Mouse (Mus musculus): Measurements from ENCODE around the gene Tssk4. TPM values are rescaled to one million over a fixed set of nuclear protein-coding genes. Genes with fewer than 3 reads are reported as not detected.

Gene Tssk4
- polyA plus RNA-seq (2014; fragmentation: Nextera tagmentation; extraction: Ambion mirVana) = 0.24 TPM in 1 of 2 replicates, not detected in the other

DNA sequence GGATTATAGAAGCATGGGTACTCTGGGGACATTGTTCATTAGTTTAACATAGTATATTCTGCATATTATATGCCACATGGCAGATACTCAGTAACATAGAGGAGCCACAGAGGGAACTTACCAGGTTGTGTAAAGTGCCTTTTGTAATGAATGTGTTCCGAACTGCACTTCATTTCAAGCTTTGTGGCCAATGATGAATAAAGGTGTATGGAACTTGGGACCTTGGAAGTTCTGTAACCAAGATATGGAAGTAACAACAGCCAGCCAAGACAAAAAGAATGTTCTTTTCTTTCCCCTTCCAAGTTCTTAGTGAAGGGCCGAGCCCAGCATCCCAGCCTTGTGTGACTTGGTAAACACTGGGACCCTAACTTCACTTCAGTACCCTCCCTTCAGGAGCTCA lies at the start of gene Tssk4:
Gene Tssk4 (plus strand): TSS at position 301 of the 400 bp plus-strand sequence.
- ATAC-seq (ENCODE audit: low read depth) = no peak
- H3K36me3 ChIP-seq (ENCODE audit: control insufficient read depth, insufficient read depth, low read length) = no peaks in the 10 kb centered on the region
- H3K27me3 ChIP-seq (ENCODE audit: control insufficient read depth, insufficient read depth, low read length) = no peaks in the 10 kb centered on the region
- no peaks in the 10 kb centered on the region for H3K9me3 ChIP-seq (ENCODE audit: control insufficient read depth, low read length)
- H3K4me1 ChIP-seq (ENCODE audit: control insufficient read depth, insufficient read depth, low read length) = peaks cover 1% of the 10 kb centered on the region; the same call in 1 of the 2 replicates
- no peak within 1 kb of the TSS for H3K9ac ChIP-seq (replicated peaks; ENCODE audit: low read depth, low read length)
- H3K27ac ChIP-seq (ENCODE audit: low read depth, low read length) = no peak within 1 kb of the TSS
- no peak within 1 kb of the TSS for H3K4me3 ChIP-seq (ENCODE audit: low read depth, low read length)
- WGBS = 91% methylated on average over 2 of the region's 2 CpGs
- H3K4me2 ChIP-seq (ENCODE audit: low read depth, low read length) = no peak within 1 kb of the TSS

- Histone ChIP-seq H3K27me3 (ENCODE audit: control insufficient read depth, insufficient read depth, low read length) (no peaks in the 10 kb centered on the region), H3K9me3 (ENCODE audit: control insufficient read depth, low read length) (no peaks in the 10 kb centered on the region), H3K9ac (replicated peaks; ENCODE audit: low read depth, low read length) (0 out of 2 replicates have a peak within 1 kb of the TSS, but pooled peaks have one; percentile 48), H3K36me3 (ENCODE audit: control insufficient read depth, insufficient read depth, low read length) (peaks cover 59% of the 10 kb centered on the region), H3K4me2 (ENCODE audit: low read depth, low read length) (peak within 1 kb of the TSS; percentile 23), H3K4me3 (ENCODE audit: low read depth, low read length) (no peak within 1 kb of the TSS), H3K4me1 (ENCODE audit: control insufficient read depth, insufficient read depth, low read length) (no peaks in the 10 kb centered on the region), H3K27ac (ENCODE audit: low read depth, low read length) (peak within 1 kb of the TSS; percentile 34; the same call in 1 of the 2 replicates)
- WGBS = 88% methylated on average over 7 of the region's 7 CpGs
- no peak for ATAC-seq (ENCODE audit: low read depth)
These were observed 46.7 kb upstream of the Tssk4 start, which contains the start of gene Irf9 for GRCm38 (mm10) chr14:55603271-55603632. Irf9 (plus strand) TSS chr14:55603571.

DNA sequence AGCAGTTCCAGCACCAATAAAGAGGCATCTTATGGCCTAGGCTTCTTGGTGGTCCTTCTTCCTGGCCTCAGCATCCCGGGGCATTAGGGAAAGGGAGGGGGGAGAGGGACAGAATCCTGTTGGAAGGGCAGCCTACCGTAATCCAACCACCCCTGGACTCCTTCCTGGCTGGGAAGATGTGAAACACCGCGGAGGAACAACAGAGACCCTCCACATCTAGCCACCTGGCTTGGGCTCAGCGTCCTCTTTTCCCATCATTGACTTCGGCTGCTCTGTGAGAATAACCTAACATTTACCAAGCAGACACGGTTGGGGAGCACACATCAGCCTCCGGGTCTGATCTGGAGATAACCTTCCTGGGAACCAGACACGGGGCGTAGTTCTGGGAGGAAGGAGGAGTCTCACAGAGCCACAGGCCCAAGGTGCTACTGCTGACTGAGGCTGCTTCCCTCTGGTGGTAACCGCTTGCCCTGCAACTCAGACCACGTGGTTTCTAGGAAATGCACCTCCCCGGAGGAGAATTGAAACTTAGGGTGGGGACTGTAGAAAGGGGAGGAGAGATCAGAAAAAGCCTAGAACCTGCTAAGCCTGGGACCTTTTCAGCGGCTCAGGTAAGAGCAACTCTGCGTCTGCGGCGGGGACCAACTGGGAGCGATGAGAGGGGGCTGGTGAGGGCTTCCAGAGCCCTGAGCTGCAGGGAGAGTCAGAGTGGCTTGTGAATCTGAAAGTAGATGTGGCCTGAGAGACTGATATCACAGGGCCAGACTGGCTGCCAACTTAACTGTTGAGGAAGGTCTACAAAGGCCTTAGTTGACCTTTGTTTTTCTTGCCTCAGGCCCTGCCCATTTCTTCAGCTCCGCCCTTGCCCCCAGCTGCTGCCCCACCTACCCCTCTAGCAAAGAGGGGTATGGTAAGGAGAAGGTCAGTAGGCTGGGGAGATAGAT lies 46.1 kb upstream of the Tssk4 start:
- 0 out of 2 replicates have a peak overlapping the region, but pooled peaks have one; percentile 48 for H3K9ac ChIP-seq (replicated peaks; ENCODE audit: low read depth, low read length)
- H3K27ac ChIP-seq (ENCODE audit: low read depth, low read length) = peak overlapping the region; percentile 34; the same call in 1 of the 2 replicates
- WGBS = 22% methylated on average over 19 of the region's 19 CpGs

DNA sequence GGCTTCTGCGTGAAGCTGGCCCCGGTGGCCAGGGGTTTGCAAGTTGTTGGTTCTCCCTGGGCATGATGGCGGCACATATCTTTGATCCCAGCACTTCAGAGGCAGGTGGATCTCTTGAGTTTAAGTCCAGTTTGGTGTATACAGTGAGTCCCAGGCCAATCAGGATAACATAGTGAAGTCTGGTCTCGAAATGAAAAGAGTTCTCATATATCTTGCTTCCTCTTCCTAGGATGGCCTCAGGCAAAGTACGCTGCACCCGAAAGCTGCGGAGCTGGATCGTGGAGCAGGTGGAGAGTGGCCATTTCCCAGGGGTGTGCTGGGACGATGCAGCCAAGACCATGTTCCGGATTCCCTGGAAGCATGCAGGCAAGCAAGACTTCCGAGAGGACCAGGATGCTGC lies 45.2 kb upstream of the Tssk4 start:
- ATAC-seq (ENCODE audit: low read depth) = no peak

More for the DNA sequence above, 46.1 kb upstream of the Tssk4 start:
- H3K9me3 ChIP-seq (ENCODE audit: control insufficient read depth, low read length) = no peaks in the 10 kb centered on the region
- ATAC-seq (ENCODE audit: low read depth) = peak; percentile 87
- H3K36me3 ChIP-seq (ENCODE audit: control insufficient read depth, insufficient read depth, low read length) = peaks cover 59% of the 10 kb centered on the region
- H3K27me3 ChIP-seq (ENCODE audit: control insufficient read depth, insufficient read depth, low read length) = no peaks in the 10 kb centered on the region
- no peaks in the 10 kb centered on the region for H3K4me1 ChIP-seq (ENCODE audit: control insufficient read depth, insufficient read depth, low read length)
- H3K4me3 ChIP-seq (ENCODE audit: low read depth, low read length) = no peak overlapping the region
- H3K4me2 ChIP-seq (ENCODE audit: low read depth, low read length) = peak overlapping the region; percentile 23

GRCm38 (mm10) chr14:55605743-55606459 lies 44.1 kb upstream of the Tssk4 start:
- Histone ChIP-seq H3K27ac (ENCODE audit: low read depth, low read length) (no peak overlapping the region), H3K36me3 (ENCODE audit: control insufficient read depth, insufficient read depth, low read length) (peaks cover 39% of the 10 kb centered on the region), H3K4me2 (ENCODE audit: low read depth, low read length) (no peak overlapping the region), H3K4me1 (ENCODE audit: control insufficient read depth, insufficient read depth, low read length) (no peaks in the 10 kb centered on the region), H3K9me3 (ENCODE audit: control insufficient read depth, low read length) (no peaks in the 10 kb centered on the region), H3K4me3 (ENCODE audit: low read depth, low read length) (no peak overlapping the region), H3K27me3 (ENCODE audit: control insufficient read depth, insufficient read depth, low read length) (no peaks in the 10 kb centered on the region), H3K9ac (replicated peaks; ENCODE audit: low read depth, low read length) (no peak overlapping the region)
- WGBS = 94% methylated on average over 16 of the region's 16 CpGs
- ATAC-seq (ENCODE audit: low read depth) = no peak

More for the DNA sequence above, 45.2 kb upstream of the Tssk4 start:
- WGBS = 88% methylated on average over 11 of the region's 11 CpGs
- no peaks in the 10 kb centered on the region for H3K27me3 ChIP-seq (ENCODE audit: control insufficient read depth, insufficient read depth, low read length)
- no peaks in the 10 kb centered on the region for H3K9me3 ChIP-seq (ENCODE audit: control insufficient read depth, low read length)
- H3K27ac ChIP-seq (ENCODE audit: low read depth, low read length) = no peak overlapping the region
- no peak overlapping the region for H3K4me2 ChIP-seq (ENCODE audit: low read depth, low read length)
- H3K4me3 ChIP-seq (ENCODE audit: low read depth, low read length) = no peak overlapping the region
- no peaks in the 10 kb centered on the region for H3K4me1 ChIP-seq (ENCODE audit: control insufficient read depth, insufficient read depth, low read length)
- no peak overlapping the region for H3K9ac ChIP-seq (replicated peaks; ENCODE audit: low read depth, low read length)
- H3K36me3 ChIP-seq (ENCODE audit: control insufficient read depth, insufficient read depth, low read length) = peaks cover 49% of the 10 kb centered on the region

- 97% methylated on average over 6 of the region's 6 CpGs for WGBS
- Histone ChIP-seq H3K27ac (ENCODE audit: low read depth, low read length) (no peak overlapping the region), H3K4me3 (ENCODE audit: low read depth, low read length) (no peak overlapping the region), H3K36me3 (ENCODE audit: control insufficient read depth, insufficient read depth, low read length) (peaks cover 19% of the 10 kb centered on the region), H3K9ac (replicated peaks; ENCODE audit: low read depth, low read length) (no peak overlapping the region), H3K27me3 (ENCODE audit: control insufficient read depth, insufficient read depth, low read length) (no peaks in the 10 kb centered on the region), H3K9me3 (ENCODE audit: control insufficient read depth, low read length) (no peaks in the 10 kb centered on the region), H3K4me2 (ENCODE audit: low read depth, low read length) (no peak overlapping the region), H3K4me1 (ENCODE audit: control insufficient read depth, insufficient read depth, low read length) (no peaks in the 10 kb centered on the region)
- ATAC-seq (ENCODE audit: low read depth) = no peak
These were observed 41.6 kb upstream of the Tssk4 start for GRCm38 (mm10) chr14:55608339-55608738.

GRCm38 (mm10) chr14:55613346-55613745 lies 36.6 kb upstream of the Tssk4 start:
- Histone ChIP-seq H3K9ac (replicated peaks; ENCODE audit: low read depth, low read length) (no peak overlapping the region), H3K27me3 (ENCODE audit: control insufficient read depth, insufficient read depth, low read length) (no peaks in the 10 kb centered on the region), H3K4me2 (ENCODE audit: low read depth, low read length) (no peak overlapping the region), H3K27ac (ENCODE audit: low read depth, low read length) (no peak overlapping the region), H3K36me3 (ENCODE audit: control insufficient read depth, insufficient read depth, low read length) (peaks cover 4% of the 10 kb centered on the region; the same call in 1 of the 2 replicates), H3K4me3 (ENCODE audit: low read depth, low read length) (no peak overlapping the region), H3K4me1 (ENCODE audit: control insufficient read depth, insufficient read depth, low read length) (no peaks in the 10 kb centered on the region), H3K9me3 (ENCODE audit: control insufficient read depth, low read length) (no peaks in the 10 kb centered on the region)
- no peak for ATAC-seq (ENCODE audit: low read depth)
- 80% methylated on average over 6 of the region's 6 CpGs for WGBS

DNA sequence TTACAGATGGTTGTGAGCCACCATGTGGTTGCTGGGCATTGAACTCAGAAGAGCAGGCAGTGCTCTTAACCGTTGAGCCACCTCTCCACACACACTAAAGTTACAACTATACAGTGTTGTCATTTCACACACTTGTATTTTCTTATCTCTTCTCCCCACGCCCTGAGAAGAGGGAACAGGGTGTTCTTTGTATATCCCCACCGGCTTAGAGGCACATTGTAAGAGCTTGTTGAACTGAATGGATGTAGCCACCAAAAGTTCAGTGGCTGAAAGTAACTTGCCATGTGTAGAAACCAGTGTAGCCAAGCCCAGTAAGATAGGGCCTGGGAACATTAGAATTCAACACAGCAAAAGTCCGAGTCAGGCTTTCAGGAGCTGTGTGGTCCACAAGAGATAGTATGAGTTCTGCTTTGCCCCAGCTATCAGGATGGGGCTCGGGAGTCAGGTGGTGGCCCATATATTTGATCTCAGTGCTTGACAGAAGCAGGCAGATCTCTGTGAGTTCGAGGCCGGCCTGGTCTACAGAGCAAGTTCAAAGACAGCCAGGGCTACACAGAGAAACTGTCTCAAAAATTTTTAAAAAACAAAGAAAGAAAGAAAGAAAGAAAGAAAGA lies 35.3 kb upstream of the Tssk4 start:
- WGBS = 77% methylated on average over 7 of the region's 7 CpGs

More for the DNA sequence above, 35.3 kb upstream of the Tssk4 start:
- no peak overlapping the region for H3K4me3 ChIP-seq (ENCODE audit: low read depth, low read length)
- no peaks in the 10 kb centered on the region for H3K9me3 ChIP-seq (ENCODE audit: control insufficient read depth, low read length)
- H3K4me2 ChIP-seq (ENCODE audit: low read depth, low read length) = no peak overlapping the region
- no peak overlapping the region for H3K27ac ChIP-seq (ENCODE audit: low read depth, low read length)
- no peaks in the 10 kb centered on the region for H3K36me3 ChIP-seq (ENCODE audit: control insufficient read depth, insufficient read depth, low read length)
- H3K9ac ChIP-seq (replicated peaks; ENCODE audit: low read depth, low read length) = no peak overlapping the region
- ATAC-seq (ENCODE audit: low read depth) = no peak
- H3K27me3 ChIP-seq (ENCODE audit: control insufficient read depth, insufficient read depth, low read length) = no peaks in the 10 kb centered on the region
- H3K4me1 ChIP-seq (ENCODE audit: control insufficient read depth, insufficient read depth, low read length) = no peaks in the 10 kb centered on the region

Measured in neural tube, embryonic 14.5 days (tissue).